Mouse (Mus musculus) lung, postnatal 10 days (tissue): ENCODE measurements around the gene Ap3b1.

Experiments used
- DNase-seq: peaks from one replicate; pipeline ENCODE4 v3.0.0; 2021

Gene Ap3b1

GRCm38 (mm10) chr13:94599718-94600117 lies 241.0 kb downstream of the Ap3b1 start:
- DNase-seq, result no peak

GRCm38 (mm10) chr13:94607035-94607860 lies 248.5 kb downstream of the Ap3b1 start:
- DNase-seq, result no peak

GRCm38 (mm10) chr13:94607861-94608223 lies 249.1 kb downstream of the Ap3b1 start:
- DNase-seq, result no peak

- DNase-seq, result no peak
Observed at GRCm38 (mm10) chr13:94608420-94608831, 249.7 kb downstream of the Ap3b1 start.

GRCm38 (mm10) chr13:94608947-94609346 lies 250.2 kb downstream of the Ap3b1 start:
- DNase-seq, result no peak
